Mouse (Mus musculus) retina, embryonic 14.5 days (tissue): ENCODE data around the gene Dlg2.

ENCODE experiments used
- DNase-seq: peaks from one replicate; pipeline ENCODE4 v3.0.0-alpha.2; 2015; ENCODE audit warnings: low spot score

Dlg2 gene

DNA sequence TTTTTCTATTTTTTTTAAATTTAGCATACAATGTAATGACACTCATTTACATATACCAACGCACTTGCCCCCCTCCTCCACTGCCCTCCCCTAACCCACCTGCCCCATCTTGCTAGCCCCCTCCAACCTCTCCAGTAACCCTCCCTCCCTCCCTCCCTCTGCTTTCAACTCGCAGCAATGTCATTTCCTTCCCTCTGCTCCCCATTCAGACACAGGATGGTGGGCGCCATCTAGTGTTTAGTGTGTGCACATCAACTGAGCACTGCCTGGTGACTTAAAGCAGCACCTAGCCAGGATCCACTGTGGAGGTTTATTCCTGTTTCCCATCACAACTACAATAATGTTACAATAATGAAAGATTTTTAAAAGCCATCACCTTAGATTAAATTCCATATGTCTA lies 1617.4 kb downstream of the Dlg2 start:
- peak; percentile 80 for DNase-seq

- no peak for DNase-seq
Observed at GRCm38 (mm10) chr7:92095198-92095597, 1618.7 kb downstream of the Dlg2 start.

GRCm38 (mm10) chr7:92100847-92101246 lies 1624.4 kb downstream of the Dlg2 start:
- no peak for DNase-seq

- DNase-seq: peak; percentile 86
Observed at GRCm38 (mm10) chr7:92102892-92103543, 1626.5 kb downstream of the Dlg2 start.

DNA sequence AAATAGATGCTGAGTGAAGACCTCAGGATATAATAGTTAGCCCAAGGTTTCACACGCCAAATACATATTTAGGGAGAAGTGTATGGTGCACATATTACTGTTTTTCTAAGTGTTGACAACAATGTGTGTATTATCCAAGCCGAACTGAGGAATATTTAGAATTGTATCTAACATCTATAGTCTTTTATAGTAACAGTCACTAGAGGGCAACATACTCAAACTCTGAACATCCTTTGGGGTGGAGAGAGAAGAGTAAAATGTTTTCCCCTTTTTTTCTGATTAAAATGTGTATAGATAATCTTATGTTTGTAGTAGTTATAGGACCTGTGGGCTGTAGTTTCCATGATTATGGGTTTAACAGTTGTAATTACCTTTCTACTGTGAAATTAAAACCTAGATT lies 1629.0 kb downstream of the Dlg2 start:
- peak; percentile 76 for DNase-seq

DNA sequence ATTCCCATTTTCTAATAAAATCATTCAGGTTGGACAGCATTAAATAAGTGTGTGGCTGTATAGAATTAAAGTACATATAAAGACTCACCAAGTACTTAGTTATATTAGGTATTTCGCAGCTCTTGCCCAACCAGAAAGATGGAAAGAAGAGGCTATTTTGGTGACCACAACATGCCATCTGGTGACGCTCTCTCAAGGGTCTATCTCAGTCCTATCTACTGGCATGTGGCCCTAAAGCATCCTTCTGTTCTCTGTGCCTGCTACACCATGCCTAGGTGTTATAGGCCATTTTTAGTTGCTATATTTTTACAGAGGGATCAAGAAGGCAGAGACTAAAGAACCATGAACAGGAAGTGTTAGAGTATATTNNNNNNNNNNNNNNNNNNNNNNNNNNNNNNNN lies 1629.5 kb downstream of the Dlg2 start:
- DNase-seq: no peak

- no peak for DNase-seq
Observed at GRCm38 (mm10) chr7:92113065-92113464, 1636.6 kb downstream of the Dlg2 start.

- DNase-seq: no peak
Observed at GRCm38 (mm10) chr7:92115237-92115871, 1638.9 kb downstream of the Dlg2 start.

DNA sequence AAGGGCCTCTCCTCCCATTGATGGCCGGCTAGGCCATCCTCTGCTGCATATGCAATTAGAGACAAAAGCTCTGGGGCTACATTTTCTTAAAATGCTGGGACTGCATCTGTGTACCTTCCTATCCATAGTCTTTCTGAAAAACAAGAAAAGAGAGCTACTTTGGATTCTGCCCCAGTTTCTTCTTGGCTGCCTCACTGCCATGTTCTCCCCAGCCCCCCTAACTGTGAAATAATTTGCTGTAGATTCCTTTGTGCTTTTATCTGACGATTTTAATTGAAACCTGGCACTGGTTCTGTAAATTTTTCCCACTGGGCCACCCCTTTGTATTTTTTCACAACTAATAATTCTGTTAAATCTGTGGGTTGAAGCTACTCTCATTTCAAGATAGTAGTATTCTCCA lies 1646.8 kb downstream of the Dlg2 start:
- no peak for DNase-seq

GRCm38 (mm10) chr7:92125886-92126285 lies 1649.4 kb downstream of the Dlg2 start:
- DNase-seq: peak; percentile 13

DNA sequence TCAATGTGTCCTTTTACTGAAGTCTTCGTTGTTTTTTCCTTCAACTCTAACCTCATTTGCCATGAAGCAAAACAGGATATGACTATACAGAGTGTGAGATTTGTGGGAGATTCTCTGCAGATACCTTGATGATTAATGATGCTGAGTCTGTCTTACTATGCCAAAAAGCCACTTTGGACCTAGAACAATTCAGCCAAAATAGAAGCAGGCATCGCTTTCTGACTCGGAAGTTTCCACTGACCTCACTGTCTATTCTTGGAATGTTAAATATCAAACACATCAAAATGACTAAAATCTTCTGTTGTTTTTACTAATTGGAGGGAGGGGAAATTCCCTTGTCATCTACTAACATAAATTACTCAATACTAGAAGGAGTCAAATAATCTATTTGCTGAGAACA lies 1657.8 kb downstream of the Dlg2 start:
- DNase-seq: no peak

DNA sequence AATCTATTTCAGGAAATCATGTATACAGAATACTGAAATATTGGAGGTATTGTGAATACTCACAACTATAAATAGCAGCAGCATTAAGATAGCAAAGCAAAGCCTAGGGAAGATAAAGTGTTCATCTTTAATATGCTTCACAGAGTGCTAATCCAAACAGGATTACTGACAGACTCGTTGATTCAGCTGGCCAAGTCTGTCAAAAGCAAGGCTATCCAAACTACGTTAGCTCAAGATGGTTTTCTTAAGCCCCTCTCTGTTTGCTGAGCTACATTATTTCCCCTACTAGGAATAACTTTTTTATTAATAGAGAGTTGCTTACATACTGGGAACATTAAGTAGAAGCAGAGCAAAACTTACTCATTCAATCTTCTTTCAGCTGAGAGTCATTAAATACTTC lies 1659.2 kb downstream of the Dlg2 start:
- no peak for DNase-seq

DNA sequence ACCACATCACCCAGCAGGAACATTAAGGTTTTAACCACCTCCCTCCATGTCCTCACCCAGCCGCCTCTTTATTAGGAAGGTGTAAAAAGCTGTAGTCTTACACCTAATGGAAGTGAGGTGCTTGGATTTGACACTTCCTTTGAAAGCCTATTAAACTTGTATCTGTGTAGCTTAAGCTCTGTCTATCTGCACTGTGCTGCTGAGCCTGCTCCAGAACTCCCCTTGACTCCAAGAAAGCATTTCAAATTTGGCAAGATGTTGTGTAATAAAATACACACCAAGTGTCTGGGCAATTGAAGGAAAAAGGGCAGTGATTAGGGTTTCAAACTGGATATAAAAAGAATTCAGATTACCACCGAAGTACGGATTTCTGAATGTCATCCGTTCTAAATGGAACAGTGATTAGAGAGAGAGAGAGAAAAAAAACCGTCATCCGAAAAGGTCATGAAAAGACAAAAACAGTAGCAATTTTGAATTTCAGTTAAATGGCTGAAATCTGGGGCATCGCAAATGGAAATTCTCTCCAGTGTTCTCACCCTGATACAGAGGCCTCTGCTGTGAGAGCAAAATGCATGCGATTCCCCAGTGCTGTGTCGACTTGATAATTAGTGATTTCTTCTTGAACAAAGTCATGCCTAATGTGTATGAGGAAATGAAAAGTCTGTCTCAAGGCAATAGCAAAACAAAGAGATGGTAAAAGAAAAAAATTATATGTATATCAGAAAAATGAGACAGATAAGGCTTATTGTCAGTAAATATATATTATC lies 1663.8 kb downstream of the Dlg2 start:
- DNase-seq: no peak

- DNase-seq: no peak
Observed at GRCm38 (mm10) chr7:92147499-92147898, 1671.0 kb downstream of the Dlg2 start.

- no peak for DNase-seq
Observed at GRCm38 (mm10) chr7:92150768-92151167, 1674.3 kb downstream of the Dlg2 start.

- no peak for DNase-seq
Observed at GRCm38 (mm10) chr7:92154603-92155002, 1678.1 kb downstream of the Dlg2 start.

DNA sequence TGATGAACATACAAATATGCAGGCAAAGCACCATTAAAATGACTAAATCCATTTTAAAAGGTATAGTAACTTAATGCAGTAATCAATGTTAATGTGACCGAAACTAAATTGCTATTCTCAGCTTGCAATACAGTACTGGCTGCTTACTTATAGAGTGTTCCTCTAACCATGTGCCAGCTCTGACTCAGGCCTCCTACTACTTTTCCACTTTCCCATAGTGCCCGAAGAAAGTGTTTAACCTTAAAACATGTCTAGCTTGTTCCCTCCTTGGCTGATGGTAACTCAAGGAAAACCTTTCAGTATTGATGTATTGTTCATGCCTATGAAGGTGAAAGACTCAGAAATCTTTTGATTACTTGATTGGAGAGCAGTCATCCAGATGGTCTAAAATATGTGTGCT lies 1686.7 kb downstream of the Dlg2 start:
- no peak for DNase-seq

DNA sequence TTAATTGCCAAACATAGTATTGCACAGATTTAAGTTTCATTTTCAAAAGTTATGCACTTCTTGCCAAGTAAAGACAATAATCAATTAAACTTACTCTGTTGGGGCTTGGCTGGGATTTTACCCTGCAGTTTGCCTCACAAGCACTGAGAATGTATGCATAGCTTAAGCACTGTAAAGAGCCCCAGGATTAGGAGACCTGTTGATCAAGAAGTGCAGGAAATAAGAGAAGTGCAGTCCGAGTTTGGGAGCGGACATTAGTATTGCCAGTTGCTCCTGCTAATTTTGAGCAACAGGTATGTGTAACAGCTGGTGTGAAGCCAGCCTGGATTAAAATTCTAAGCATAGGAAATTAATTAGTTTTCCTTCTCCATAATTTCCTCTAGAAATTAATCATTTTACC lies 1687.8 kb downstream of the Dlg2 start:
- no peak for DNase-seq

- no peak for DNase-seq
Observed at GRCm38 (mm10) chr7:92164875-92165518, 1688.5 kb downstream of the Dlg2 start.

GRCm38 (mm10) chr7:92180029-92180428 lies 1703.6 kb downstream of the Dlg2 start:
- no peak for DNase-seq

DNA sequence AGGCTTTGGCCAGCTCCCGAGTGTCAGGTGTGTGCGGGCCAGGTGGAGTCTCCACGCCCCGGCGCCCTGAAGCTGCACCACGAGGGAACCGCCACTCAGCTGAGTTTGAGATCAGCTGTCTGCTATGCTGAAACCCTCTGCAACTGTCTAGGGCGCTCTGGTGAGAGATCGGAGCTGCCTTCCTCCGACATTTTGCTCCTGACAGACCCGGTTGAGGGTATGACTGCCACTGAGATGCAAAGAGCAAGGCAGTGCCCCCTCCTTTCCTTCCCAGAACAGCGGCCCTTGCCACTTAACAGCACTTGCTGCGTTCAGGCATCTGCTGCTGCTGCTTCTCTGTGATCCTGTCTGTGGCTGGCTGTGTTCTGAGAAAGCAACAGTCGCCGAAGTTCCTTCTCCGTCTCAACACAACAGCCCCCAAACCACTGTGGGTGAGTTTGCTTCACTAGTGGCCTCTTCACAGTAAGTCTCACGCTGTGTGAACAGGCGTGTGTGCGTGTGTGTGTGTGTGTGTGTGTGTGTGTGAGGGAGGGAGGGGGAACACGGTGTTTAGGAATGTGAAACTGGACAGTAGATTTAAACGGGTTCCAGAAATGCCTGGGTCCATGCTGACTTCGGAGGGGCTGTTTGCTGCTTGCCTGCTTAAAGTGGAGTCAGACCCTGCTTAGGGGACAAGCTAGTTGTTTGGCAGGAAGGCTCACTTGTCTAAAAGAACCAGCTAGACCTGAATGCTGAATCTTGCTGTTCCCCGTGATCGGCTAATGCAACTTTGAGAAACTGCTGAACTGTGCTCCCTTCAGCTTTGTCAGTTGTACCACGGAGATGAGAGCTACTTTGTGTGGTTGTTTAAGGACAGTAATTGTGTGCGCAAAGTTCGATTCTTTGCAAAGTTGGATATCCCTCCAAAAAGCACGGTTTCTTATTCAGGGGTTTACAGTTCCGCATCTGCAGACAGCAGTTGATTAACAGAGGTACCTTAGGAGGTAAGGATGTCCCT lies 1704.4 kb downstream of the Dlg2 start:
- DNase-seq: peak; percentile 62
